Mouse (Mus musculus): ENCODE data around the gene Mex3a.

The Mex3a gene

GRCm38 (mm10) chr3:88527565-88527964 is 4.6 kb upstream of the Mex3a start:
- peak; percentile 63 for DNase-seq (ENCODE audit: low spot score)

GRCm38 (mm10) chr3:88528646-88529045 is 3.5 kb upstream of the Mex3a start:
- DNase-seq (ENCODE audit: low spot score), result no peak

- no peak for DNase-seq (ENCODE audit: low spot score)
Measured at GRCm38 (mm10) chr3:88529204-88530000, 2.8 kb upstream of the Mex3a start.

DNA sequence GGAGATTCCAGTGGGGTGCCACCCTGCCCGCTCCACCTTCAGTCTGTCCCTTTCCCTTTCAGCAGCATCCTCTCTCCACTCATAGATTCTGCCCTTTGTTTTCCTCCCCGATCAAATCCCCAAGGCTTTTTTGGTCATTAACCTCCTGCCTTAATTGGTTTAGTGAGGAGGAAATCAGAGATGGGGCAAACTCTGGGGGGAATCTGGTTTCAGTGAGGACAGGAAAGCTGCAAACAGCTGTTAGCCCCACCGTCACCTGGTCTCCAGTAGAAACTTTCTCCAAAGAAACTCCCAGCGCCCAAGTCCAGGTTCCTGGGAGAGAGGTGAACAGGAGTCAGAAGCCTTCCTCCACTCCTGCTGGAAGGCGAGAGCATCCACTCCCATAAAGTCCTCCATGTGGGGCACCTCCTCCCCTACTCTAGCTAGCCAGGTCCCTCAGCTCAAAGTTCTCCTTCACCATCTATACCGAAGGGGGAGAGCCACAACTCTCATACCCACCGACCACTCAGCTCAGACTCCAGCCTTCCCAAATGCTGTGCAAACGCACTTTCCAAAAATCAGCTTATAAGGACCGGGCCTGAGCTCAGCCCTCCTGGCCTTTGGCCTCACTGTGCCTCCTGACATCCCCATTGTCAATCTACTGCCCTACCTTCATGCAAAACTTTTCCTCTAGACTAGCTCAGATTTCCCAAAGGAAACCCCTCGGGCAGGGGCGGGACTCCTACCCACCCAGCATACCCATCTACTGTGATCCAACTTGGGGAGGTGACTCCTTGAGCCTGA is 1.9 kb upstream of the Mex3a start:
- no peak for DNase-seq (ENCODE audit: low spot score)

DNA sequence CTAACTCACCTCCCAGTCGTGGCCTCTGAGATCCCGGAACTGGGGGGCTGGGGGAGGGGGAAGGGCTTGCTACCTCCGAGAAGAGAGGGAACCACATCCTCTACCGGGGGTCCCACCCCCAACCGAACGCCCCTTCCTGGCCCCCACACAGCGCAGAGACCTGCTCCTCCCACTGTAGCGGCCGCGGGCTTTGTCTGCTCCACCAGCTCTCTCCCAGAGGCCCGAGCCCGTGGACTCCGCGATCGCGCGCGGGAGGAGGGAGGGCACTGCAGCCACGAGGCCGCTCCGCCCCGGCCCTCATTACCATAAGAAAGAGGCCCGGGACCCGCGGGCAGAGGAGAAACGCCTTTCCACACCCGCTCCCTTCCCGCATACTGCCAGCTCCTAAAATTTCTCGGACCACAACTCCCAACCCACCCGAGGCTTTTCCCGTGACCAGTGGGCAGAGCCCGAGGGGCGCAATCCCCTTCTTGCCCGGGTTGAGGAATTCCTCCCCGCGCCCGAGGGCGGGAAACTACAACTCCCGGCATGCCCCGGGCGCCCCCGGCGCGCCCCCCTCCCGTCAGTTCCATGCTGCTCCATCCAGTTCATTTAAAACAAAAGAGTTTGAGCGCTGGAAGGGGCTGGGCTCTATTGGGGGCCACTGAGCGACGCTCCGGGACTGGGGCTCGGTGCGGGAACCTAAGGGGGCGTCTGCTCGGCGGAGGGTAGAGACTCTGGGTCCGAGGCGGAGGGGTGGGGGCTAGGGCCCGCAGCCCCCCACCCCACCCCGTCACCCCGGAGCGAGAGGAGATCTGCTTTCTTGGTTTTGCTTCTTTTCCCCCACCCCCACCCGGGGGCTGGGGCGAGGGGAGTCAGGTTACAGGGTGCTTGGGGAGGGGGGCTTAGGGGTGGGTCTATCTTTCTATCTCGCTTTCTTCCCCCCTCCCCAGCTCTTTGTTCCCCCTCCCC is 572 bp upstream of the Mex3a start:
- DNase-seq (ENCODE audit: low spot score), result peak; percentile 94

DNA sequence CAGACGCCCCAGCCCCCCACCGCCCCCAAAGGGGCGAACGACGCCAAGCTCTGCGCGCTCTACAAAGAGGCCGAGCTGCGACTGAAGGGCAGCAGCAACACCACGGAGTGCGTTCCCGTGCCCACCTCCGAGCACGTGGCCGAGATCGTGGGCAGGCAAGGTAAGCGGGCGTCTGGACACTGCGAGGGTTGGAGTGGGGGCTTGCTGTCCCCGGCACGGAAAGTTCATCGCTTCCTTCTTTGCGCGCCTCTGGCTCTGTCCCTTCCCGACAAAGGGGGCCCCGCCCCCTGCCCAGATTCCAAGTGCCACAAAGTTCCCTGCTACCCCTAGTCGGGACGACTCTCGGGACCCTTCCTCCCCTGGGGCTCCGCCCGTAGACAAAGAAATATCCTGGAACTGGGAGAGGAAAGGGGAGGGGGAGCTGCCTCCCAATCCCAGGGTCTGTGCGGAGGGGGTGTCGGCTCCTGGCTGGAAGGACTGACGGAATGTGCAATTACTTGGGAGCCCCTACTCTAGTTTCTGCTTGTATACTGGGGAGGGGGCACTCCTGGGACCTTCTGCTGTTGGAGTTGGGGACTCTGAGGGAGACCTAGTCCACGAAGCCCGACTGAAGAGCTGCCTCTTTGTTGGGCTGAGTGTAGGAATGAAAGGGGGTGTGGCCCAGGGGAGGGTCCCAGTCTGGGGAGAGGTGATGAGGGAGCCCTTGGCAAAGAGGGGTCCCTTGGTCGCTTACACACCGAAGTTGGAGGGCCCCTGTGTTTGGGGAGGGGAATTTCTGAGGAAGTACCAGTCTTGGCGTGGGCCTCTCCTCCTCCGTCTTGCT is 705 bp downstream of the Mex3a start:
- peak; percentile 71 for DNase-seq (ENCODE audit: low spot score)

DNA sequence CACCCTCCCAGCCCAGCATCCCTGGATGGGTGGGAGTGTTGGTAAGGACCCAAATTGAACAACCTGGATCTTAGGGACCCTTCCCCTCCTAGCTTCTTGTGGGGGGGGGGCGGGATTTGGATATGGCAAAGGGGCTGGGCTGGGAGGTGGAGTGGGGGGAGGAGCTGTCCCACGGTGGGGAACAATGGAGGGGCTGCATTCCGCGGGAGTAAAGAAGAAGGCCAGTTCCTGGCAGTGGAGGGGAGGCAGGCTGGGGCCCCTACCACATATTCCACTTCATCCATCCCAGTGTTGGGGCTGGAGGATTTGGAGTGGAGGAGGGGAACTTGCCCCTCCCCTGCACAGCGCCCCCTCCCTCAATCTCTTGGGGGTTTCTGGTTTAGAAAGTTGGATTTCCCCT is 1.5 kb downstream of the Mex3a start:
- no peak for DNase-seq (ENCODE audit: low spot score)

DNA sequence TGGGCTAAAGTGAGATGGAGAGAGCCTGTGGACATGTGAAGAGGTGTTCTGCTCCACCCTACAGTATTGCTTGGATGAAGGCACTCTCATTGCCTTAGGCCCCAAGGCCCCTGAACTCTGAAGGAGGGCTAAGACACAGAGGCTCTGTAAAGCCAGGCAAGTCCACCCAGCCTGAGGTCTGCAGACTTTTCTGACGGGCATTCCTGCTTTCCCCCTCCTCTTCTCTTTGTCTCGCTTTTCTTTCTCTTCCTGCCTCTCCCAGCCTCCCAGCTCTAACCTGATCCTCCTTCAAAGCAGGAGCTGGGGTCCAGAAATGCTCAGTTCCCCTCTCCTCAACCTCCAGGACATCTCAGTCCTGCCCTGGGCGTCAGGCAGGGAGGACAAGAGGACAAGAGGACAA is 2.8 kb downstream of the Mex3a start:
- no peak for DNase-seq (ENCODE audit: low spot score)

- DNase-seq (ENCODE audit: low spot score), result no peak
Measured at GRCm38 (mm10) chr3:88535527-88535926, 3.3 kb downstream of the Mex3a start.

GRCm38 (mm10) chr3:88536103-88536930 is 4.1 kb downstream of the Mex3a start:
- peak; percentile 77 for DNase-seq (ENCODE audit: low spot score)

DNA sequence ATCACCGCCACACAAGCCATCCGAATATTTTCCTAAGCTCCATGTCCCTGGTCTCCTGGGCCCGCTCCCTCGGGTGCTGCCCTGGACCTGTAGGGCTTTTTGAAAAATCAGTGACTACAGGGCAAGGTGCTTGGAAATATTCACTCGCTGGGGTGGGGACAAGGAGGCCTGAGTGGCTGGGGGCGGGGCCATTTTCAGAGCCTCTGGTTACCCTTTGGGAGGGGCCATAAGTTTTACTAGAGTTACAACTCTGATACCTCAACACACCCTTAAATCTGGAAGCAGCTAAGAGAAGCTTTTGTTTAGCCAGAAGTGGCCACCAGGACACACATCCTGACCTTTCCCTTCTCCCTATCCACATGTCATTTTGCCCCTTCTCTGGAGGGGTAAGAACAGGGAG is 5.0 kb downstream of the Mex3a start:
- DNase-seq (ENCODE audit: low spot score), result no peak

DNA sequence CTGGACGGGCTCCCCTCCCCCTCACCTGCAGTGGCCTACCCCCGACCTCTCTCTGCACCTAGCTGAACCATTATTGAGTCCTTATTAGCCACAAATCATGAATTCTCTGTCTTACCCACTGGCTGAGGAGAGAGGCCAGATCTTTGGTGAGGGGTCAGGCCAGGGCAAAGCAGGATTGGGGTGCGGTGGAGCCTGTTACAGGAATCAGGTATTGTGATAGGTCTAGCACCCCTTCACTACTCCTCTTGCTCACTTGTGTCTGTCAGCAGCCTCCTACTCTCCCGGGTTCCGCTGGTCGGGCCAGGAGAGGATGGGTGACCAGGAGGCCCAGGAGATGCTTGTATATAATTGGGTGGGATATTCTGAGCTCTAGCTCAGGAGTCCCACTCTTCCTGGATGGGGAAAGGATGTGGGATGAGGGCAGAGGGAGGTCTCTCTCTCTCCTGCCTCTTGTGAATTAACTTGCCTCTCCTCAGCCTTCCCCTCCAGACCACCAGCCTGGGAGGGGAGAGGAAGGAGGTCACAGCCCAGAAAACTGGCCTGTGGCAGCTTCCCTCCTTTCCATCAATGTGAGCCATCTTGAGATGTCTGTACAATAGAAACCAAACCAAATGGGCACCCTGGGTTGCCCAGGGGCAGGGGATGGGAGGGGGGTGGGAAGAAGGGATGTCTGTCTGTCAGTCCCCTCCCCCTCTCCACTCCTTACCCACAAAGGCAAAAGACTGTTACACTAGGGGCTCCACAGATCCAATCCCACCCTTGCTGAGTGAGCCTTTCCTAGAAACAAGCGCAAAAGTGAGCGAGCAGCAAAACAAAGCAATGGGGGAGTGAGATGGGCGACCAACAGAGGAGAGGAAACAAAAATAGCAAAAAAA is 6.3 kb downstream of the Mex3a start:
- DNase-seq (ENCODE audit: low spot score), result peak; percentile 37

GRCm38 (mm10) chr3:88539397-88539796 is 7.2 kb downstream of the Mex3a start:
- no peak for DNase-seq (ENCODE audit: low spot score)

DNA sequence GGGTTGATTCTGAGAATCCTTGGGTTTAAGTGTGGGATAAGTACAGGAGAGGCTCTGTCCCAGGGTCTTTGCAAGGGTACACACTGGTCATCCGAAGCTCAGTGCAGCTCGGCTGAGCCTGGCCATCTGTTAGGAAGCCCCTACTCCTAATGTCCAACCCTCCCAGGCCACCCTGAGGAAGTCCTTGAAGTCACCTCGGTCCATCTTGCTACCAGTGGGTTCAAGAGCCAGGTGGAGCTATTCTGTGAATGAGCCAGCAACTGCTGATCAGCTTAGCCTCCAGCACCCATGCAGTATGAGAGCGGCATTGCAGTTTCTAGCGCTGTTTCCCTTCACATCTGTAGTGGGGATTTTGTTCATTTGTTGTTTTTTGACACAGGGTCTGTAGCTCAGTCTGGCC is 7.9 kb downstream of the Mex3a start:
- DNase-seq (ENCODE audit: low spot score), result no peak

DNA sequence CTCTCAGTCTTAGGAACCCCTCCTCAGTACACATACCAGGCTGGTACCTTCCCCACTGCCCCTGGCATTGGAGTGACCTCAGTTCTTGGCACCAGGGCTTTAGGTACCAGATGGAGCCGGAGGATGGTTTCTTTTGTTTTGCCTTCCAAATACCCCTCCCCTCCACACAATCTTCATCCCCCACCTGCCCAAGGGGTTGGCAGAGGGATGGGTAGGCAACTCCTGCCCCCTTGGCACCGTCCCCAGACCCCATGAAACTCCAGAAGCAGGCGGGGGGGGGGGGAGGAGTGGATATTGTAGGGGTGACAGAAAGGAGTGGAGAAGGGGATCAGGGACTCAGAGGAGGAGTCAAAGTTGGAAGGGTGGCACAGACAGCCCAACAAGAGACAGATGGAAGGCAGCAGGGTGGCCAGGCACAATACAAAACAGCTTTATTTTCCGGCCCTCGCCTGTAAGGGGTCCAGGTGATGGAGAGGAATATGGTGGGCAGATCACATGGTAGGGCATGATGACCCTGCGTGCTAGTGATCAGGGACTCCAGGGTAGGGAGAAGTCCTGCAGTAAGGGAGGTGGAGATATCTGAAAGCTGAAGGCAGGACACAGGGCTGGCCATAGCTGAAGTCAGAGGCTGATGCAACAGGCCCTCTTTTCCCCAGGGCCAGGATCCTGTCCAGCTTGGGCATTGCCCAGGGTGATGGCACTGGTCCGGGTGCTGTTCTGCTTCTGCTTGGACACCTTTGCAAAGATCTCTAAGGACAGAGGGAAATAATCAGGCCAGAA is 9.6 kb downstream of the Mex3a start:
- no peak for DNase-seq (ENCODE audit: low spot score)

- no peak for DNase-seq (ENCODE audit: low spot score)
Measured at GRCm38 (mm10) chr3:88542486-88542885, 10.3 kb downstream of the Mex3a start.

- DNase-seq (ENCODE audit: low spot score), result no peak
Measured at GRCm38 (mm10) chr3:88543174-88543573, 11.0 kb downstream of the Mex3a start.

GRCm38 (mm10) chr3:88543651-88544410 is 11.6 kb downstream of the Mex3a start:
- no peak for DNase-seq (ENCODE audit: low spot score)

All from testis, postnatal 10 days (tissue).